Comparison of ENCODE assay signal across 26 mouse cellular contexts in genomic region chr3:115782726-115783125, GRCm38 (mm10).
DNase-seq lines count a peak whose midpoint lies in the region; ATAC-seq and TF ChIP-seq lines count a peak whose summit lies in the region.
"Had no signal": no experiment of that assay in that cellular context is flagged by ENCODE, and none has a peak within 500 bp of the region (broad histone marks: within the 10 kb centered on the region; RNA-seq: fewer than 3 reads in every experiment).

No protein-coding gene starts in this region.

- no peaks in the 10 kb centered on the region for H3K27me3 ChIP-seq in heart, adult 2 months (ENCODE audit: control insufficient read depth, insufficient read depth, low read length)
- H3K27me3 ChIP-seq in limb, embryonic 12.5 days, result no peaks in the 10 kb centered on the region
- no peaks in the 10 kb centered on the region for H3K27me3 ChIP-seq in limb, embryonic 10.5 days (ENCODE audit: low read depth, poor library complexity, severe bottlenecking)
- H3K27me3 ChIP-seq in limb, embryonic 14.5 days (ENCODE audit: control insufficient read depth, insufficient read depth, low read length), result no peaks in the 10 kb centered on the region
- H3K27me3 ChIP-seq: forebrain, embryonic 12.5 days; forebrain, embryonic 15.5 days; heart, embryonic 12.5 days; heart, embryonic 15.5 days; hindbrain, embryonic 15.5 days had no signal

- H3K36me3 ChIP-seq in heart, adult 2 months (ENCODE audit: control insufficient read depth, insufficient read depth, low read length), result peaks cover 9% of the 10 kb centered on the region
- no peaks in the 10 kb centered on the region for H3K36me3 ChIP-seq in limb, embryonic 12.5 days
- H3K36me3 ChIP-seq in limb, embryonic 10.5 days, result no peaks in the 10 kb centered on the region
- H3K36me3 ChIP-seq in limb, embryonic 14.5 days (ENCODE audit: control insufficient read depth, insufficient read depth, low read length), result no peaks in the 10 kb centered on the region
- H3K36me3 ChIP-seq: embryonic facial prominence, embryonic 10.5 days; embryonic facial prominence, embryonic 13.5 days; forebrain, embryonic 12.5 days; forebrain, embryonic 15.5 days; heart, embryonic 12.5 days; heart, embryonic 15.5 days; hindbrain, embryonic 15.5 days had no signal

- peak overlapping the region; percentile 75; the same call in 1 of the 2 replicates for H3K27ac ChIP-seq in heart, adult 2 months
- H3K27ac ChIP-seq in limb, embryonic 12.5 days, result peak overlapping the region; percentile 12; the same call in 1 of the 2 replicates
- no peak overlapping the region for H3K27ac ChIP-seq in limb, embryonic 10.5 days
- H3K27ac ChIP-seq in brown adipose tissue, adult 24 weeks (replicated peaks; ENCODE audit: low read depth, low read length), result peak overlapping the region; percentile 7; the same call in 1 of the 2 replicates
- no peak overlapping the region for H3K27ac ChIP-seq in limb, embryonic 14.5 days (replicated peaks; ENCODE audit: low read depth, low read length)
- H3K27ac ChIP-seq: embryonic facial prominence, embryonic 10.5 days; embryonic facial prominence, embryonic 13.5 days; forebrain, embryonic 12.5 days; forebrain, embryonic 15.5 days; heart, embryonic 15.5 days; hindbrain, embryonic 15.5 days had no signal

- H3K4me1 ChIP-seq in heart, adult 2 months (ENCODE audit: control insufficient read depth, insufficient read depth, low read length), result peaks cover 9% of the 10 kb centered on the region
- H3K4me1 ChIP-seq in limb, embryonic 12.5 days (replicated peaks), result peaks cover 17% of the 10 kb centered on the region
- peaks cover 7% of the 10 kb centered on the region; the same call in 1 of the 2 replicates for H3K4me1 ChIP-seq in limb, embryonic 10.5 days
- peaks cover 15% of the 10 kb centered on the region; the same call in 1 of the 2 replicates for H3K4me1 ChIP-seq in brown adipose tissue, adult 24 weeks (ENCODE audit: control insufficient read depth, insufficient read depth, insufficient read length, low read length)
- H3K4me1 ChIP-seq in limb, embryonic 14.5 days (ENCODE audit: control insufficient read depth, insufficient read depth, low read length), result peaks cover 6% of the 10 kb centered on the region
- H3K4me1 ChIP-seq: forebrain, embryonic 12.5 days; forebrain, embryonic 15.5 days; hindbrain, embryonic 15.5 days had no signal

- H3K9ac ChIP-seq in heart, adult 2 months (ENCODE audit: low read depth, low read length), result no peak overlapping the region
- no peak overlapping the region for H3K9ac ChIP-seq in limb, embryonic 12.5 days (replicated peaks)
- H3K9ac ChIP-seq in limb, embryonic 14.5 days (ENCODE audit: low read depth, low read length, severe bottlenecking), result no peak overlapping the region
- H3K9ac ChIP-seq: embryonic facial prominence, embryonic 13.5 days; forebrain, embryonic 12.5 days; forebrain, embryonic 15.5 days; heart, embryonic 12.5 days; heart, embryonic 15.5 days; hindbrain, embryonic 15.5 days had no signal

- TF ChIP-seq POLR2A in heart, adult 2 months (IDR thresholded peaks at IDR 0.05; ENCODE audit: insufficient read depth, low read depth, low read length), result no peak
- TF ChIP-seq POLR2A in limb, embryonic 14.5 days (IDR thresholded peaks at IDR 0.05; ENCODE audit: borderline replicate concordance, extremely low read depth, insufficient read depth, insufficient read length), result no peak

- H3K4me2 ChIP-seq in limb, embryonic 12.5 days, result no peak overlapping the region
- no peak overlapping the region for H3K4me2 ChIP-seq in limb, embryonic 14.5 days (replicated peaks; ENCODE audit: low read depth, low read length, severe bottlenecking)
- H3K4me2 ChIP-seq: embryonic facial prominence, embryonic 13.5 days; forebrain, embryonic 12.5 days; forebrain, embryonic 15.5 days; heart, embryonic 12.5 days; heart, embryonic 15.5 days; hindbrain, embryonic 15.5 days had no signal

- ATAC-seq in limb, embryonic 12.5 days (ENCODE audit: insufficient number of reproducible peaks, insufficient read depth, low FRiP score, low TSS enrichment, low read depth), result no peak
- ATAC-seq in limb, embryonic 14.5 days (ENCODE audit: low FRiP score, low read depth), result 0 out of 2 replicates have a peak, but pooled peaks have one; percentile 34
- ATAC-seq: CD4-positive, CD25-positive, alpha-beta regulatory T cell, adult 4 months; forebrain, embryonic 15.5 days; intestine, postnatal 0 days had no signal

- no peaks in the 10 kb centered on the region for H3K9me3 ChIP-seq in limb, embryonic 12.5 days
- H3K9me3 ChIP-seq in limb, embryonic 10.5 days (replicated peaks), result no peaks in the 10 kb centered on the region
- H3K9me3 ChIP-seq in limb, embryonic 14.5 days (ENCODE audit: control insufficient read depth, low read length), result no peaks in the 10 kb centered on the region
- H3K9me3 ChIP-seq: embryonic facial prominence, embryonic 10.5 days; embryonic facial prominence, embryonic 13.5 days; forebrain, embryonic 12.5 days; forebrain, embryonic 15.5 days; heart, embryonic 12.5 days; heart, embryonic 15.5 days; hindbrain, embryonic 15.5 days had no signal

- intact Hi-C loops in heart, adult 2 months (cut with DNase I), result no loop called here
- intact Hi-C loops in heart, postnatal 10 days (cut with DNase I), result no loop called here

- no peak overlapping the region for H3K4me3 ChIP-seq in heart, adult 2 months
- no peak overlapping the region for H3K4me3 ChIP-seq in limb, embryonic 12.5 days (replicated peaks)
- H3K4me3 ChIP-seq in limb, embryonic 10.5 days, result no peak overlapping the region
- H3K4me3 ChIP-seq in brown adipose tissue, adult 24 weeks (ENCODE audit: insufficient read depth, low read depth, low read length), result no peak overlapping the region
- no peak overlapping the region for H3K4me3 ChIP-seq in limb, embryonic 14.5 days (replicated peaks; ENCODE audit: low read length)
- H3K4me3 ChIP-seq: embryonic facial prominence, embryonic 10.5 days; embryonic facial prominence, embryonic 13.5 days; erythroblast, embryonic 14.5 days; forebrain, embryonic 12.5 days; forebrain, embryonic 15.5 days; heart, embryonic 12.5 days; heart, embryonic 15.5 days; hindbrain, embryonic 15.5 days had no signal

- no peaks in the 10 kb centered on the region for H3K79me2 ChIP-seq in heart, adult 2 months (replicated peaks; ENCODE audit: control insufficient read depth, insufficient read depth, low read length)

- no peak for TF ChIP-seq CTCF in heart, adult 2 months (IDR thresholded peaks at IDR 0.05)

- DNase-seq in heart, adult 2 months, result no peak
- DNase-seq in heart, postnatal 10 days, result no peak
- DNase-seq in limb, embryonic 10.5 days (ENCODE audit: low spot score), result no peak
- no peak for DNase-seq in limb, embryonic 14.5 days (ENCODE audit: low spot score)
- DNase-seq: adrenal gland, adult 2 months; adrenal gland, postnatal 14 days; cerebellum, adult 11-12 months; cerebellum, adult 8-10 months; cerebellum, postnatal 10 days; cerebellum, postnatal 36 days; embryo, embryonic 11 days; gastrocnemius, postnatal 14 days; heart, adult 18-20 months; heart, postnatal 4 days had no signal

- no peak for TF ChIP-seq EP300 in heart, adult 2 months (IDR thresholded peaks at IDR 0.05; ENCODE audit: insufficient read depth, low read depth, low read length)

Comparison
In these comparisons a context has a peak if more than half of its experiments do, and no peak if none do; other contexts are left out.
1. H3K27ac ChIP-seq: peak in heart, adult 2 months (single experiment), limb, embryonic 12.5 days (single experiment) and brown adipose tissue, adult 24 weeks (single experiment); none in limb, embryonic 10.5 days (single experiment) and limb, embryonic 14.5 days (single experiment).